Mouse (Mus musculus) forebrain, embryonic 16.5 days (tissue): ENCODE data around the gene Wnk2. TPM values are rescaled to one million over a fixed set of nuclear protein-coding genes. Genes with fewer than 3 reads are reported as not detected.

Source experiments
- ATAC-seq: fragments of 200-750 bp; cut with Nextera tagmentation; 2 replicates; pipeline ENCODE4 v1.8.0; 2017; ENCODE audit warnings: mild to moderate bottlenecking, moderate library complexity
- H3K27ac ChIP-seq: fragments of 300-500 bp; sonication (generic); 2 replicates; pipeline ENCODE4 v1.5.1; 2014; ENCODE audit warnings: low read length, control low read depth
- H3K27me3 ChIP-seq: fragments of 300-500 bp; sonication (generic); replicated peaks from 2 replicates; pipeline ENCODE4 v1.6.1; 2014; ENCODE audit warnings: low read length; ENCODE audit not compliant: control insufficient read depth, insufficient read depth
- H3K36me3 ChIP-seq: fragments of 300-500 bp; sonication (generic); 2 replicates; pipeline ENCODE4 v1.6.1; 2014; ENCODE audit not compliant: control insufficient read depth, insufficient read depth
- H3K4me1 ChIP-seq: fragments of 300-500 bp; sonication (generic); replicated peaks from 2 replicates; pipeline ENCODE4 v1.6.1; 2014; ENCODE audit warnings: low read length; ENCODE audit not compliant: control insufficient read depth, insufficient read depth
- H3K4me2 ChIP-seq: fragments of 300-500 bp; sonication (generic); 2 replicates; pipeline ENCODE4 v1.6.1; 2014; ENCODE audit warnings: mild to moderate bottlenecking, low read length, control low read depth
- H3K4me3 ChIP-seq: fragments of 300-500 bp; sonication (generic); replicated peaks from 2 replicates; pipeline ENCODE4 v1.5.1; 2014; ENCODE audit warnings: mild to moderate bottlenecking, low read length, control low read depth
- H3K9ac ChIP-seq: fragments of 300-500 bp; sonication (generic); replicated peaks from 2 replicates; pipeline ENCODE4 v1.6.1; 2014; ENCODE audit warnings: low read depth, low read length, control low read depth
- H3K9me3 ChIP-seq: fragments of 300-500 bp; sonication (generic); 2 replicates; pipeline ENCODE4 v1.6.1; 2016; ENCODE audit warnings: low read length; ENCODE audit not compliant: control insufficient read depth
- WGBS: fragments of 180-500 bp; shearing (Covaris S2); extraction: QIAGEN DNeasy Blood & Tissue Kit; methylation state at CpG from one replicate; pipeline ENCODE4 v1.1.7; 2014; 5-methylcytosine and 5-hydroxymethylcytosine counted together
- polyA plus RNA-seq: library from polyadenylated mRNA; unstranded; fragments of >200 nt; fragmentation: Nextera tagmentation; extraction: Ambion mirVana; gene quantifications from 2 replicates; pipeline ENCODE4 v1.2.1, GENCODE M21; 2015

Gene Wnk2
- polyA plus RNA-seq, 1 experiment from 2014 or later: 21.3 TPM

- H3K4me2 ChIP-seq: no peak overlapping the region
- ATAC-seq: no peak
- H3K27me3 ChIP-seq: no peaks in the 10 kb centered on the region
- peaks cover 2% of the 10 kb centered on the region for H3K4me1 ChIP-seq
- H3K27ac ChIP-seq: no peak overlapping the region
- H3K4me3 ChIP-seq: no peak overlapping the region
- H3K9me3 ChIP-seq: no peaks in the 10 kb centered on the region
- no peak overlapping the region for H3K9ac ChIP-seq
- no peaks in the 10 kb centered on the region for H3K36me3 ChIP-seq
- 58% methylated on average over 9 of the region's 9 CpGs for WGBS
Measured at GRCm38 (mm10) chr13:49167081-49167480, 19.3 kb upstream of the Wnk2 start.

GRCm38 (mm10) chr13:49163645-49164044 is 15.8 kb upstream of the Wnk2 start:
- Histone ChIP-seq H3K4me3 (no peak overlapping the region), H3K4me2 (no peak overlapping the region), H3K9me3 (no peaks in the 10 kb centered on the region), H3K4me1 (no peaks in the 10 kb centered on the region), H3K27ac (no peak overlapping the region), H3K9ac (no peak overlapping the region), H3K27me3 (no peaks in the 10 kb centered on the region; the same call in 1 of the 2 replicates), H3K36me3 (no peaks in the 10 kb centered on the region)
- WGBS: 84% methylated on average over 7 of the region's 7 CpGs
- ATAC-seq: no peak

- Histone ChIP-seq H3K4me2 (no peak overlapping the region), H3K36me3 (no peaks in the 10 kb centered on the region), H3K4me3 (no peak overlapping the region), H3K9me3 (no peaks in the 10 kb centered on the region), H3K4me1 (no peaks in the 10 kb centered on the region), H3K27me3 (no peaks in the 10 kb centered on the region; the same call in 1 of the 2 replicates), H3K9ac (no peak overlapping the region), H3K27ac (no peak overlapping the region)
- ATAC-seq: no peak
- 66% methylated on average over 4 of the region's 4 CpGs for WGBS
Measured at GRCm38 (mm10) chr13:49162722-49163121, 14.9 kb upstream of the Wnk2 start.

GRCm38 (mm10) chr13:49161236-49161635 is 13.4 kb upstream of the Wnk2 start:
- Histone ChIP-seq H3K9me3 (no peaks in the 10 kb centered on the region), H3K4me1 (no peaks in the 10 kb centered on the region), H3K27me3 (no peaks in the 10 kb centered on the region; the same call in 1 of the 2 replicates), H3K9ac (no peak overlapping the region), H3K4me3 (no peak overlapping the region), H3K4me2 (no peak overlapping the region), H3K27ac (no peak overlapping the region), H3K36me3 (no peaks in the 10 kb centered on the region)
- 63% methylated on average over 2 of the region's 2 CpGs for WGBS
- no peak for ATAC-seq

- 77% methylated on average over 10 of the region's 10 CpGs for WGBS
- Histone ChIP-seq H3K4me3 (no peak overlapping the region), H3K9ac (no peak overlapping the region), H3K27ac (no peak overlapping the region), H3K4me2 (no peak overlapping the region), H3K9me3 (no peaks in the 10 kb centered on the region), H3K36me3 (no peaks in the 10 kb centered on the region), H3K27me3 (no peaks in the 10 kb centered on the region; the same call in 1 of the 2 replicates), H3K4me1 (no peaks in the 10 kb centered on the region)
- no peak for ATAC-seq
Measured at GRCm38 (mm10) chr13:49158040-49158713, 10.4 kb upstream of the Wnk2 start.

GRCm38 (mm10) chr13:49156645-49157044 is 8.8 kb upstream of the Wnk2 start:
- Histone ChIP-seq H3K9me3 (no peaks in the 10 kb centered on the region), H3K4me3 (no peak overlapping the region), H3K27ac (no peak overlapping the region), H3K27me3 (no peaks in the 10 kb centered on the region; the same call in 1 of the 2 replicates), H3K9ac (no peak overlapping the region), H3K4me1 (no peaks in the 10 kb centered on the region), H3K4me2 (no peak overlapping the region), H3K36me3 (no peaks in the 10 kb centered on the region)
- no peak for ATAC-seq
- WGBS: 77% methylated on average over 4 of the region's 4 CpGs

GRCm38 (mm10) chr13:49154621-49155020 is 6.8 kb upstream of the Wnk2 start:
- 50% methylated on average over 7 of the region's 7 CpGs for WGBS
- Histone ChIP-seq H3K9ac (no peak overlapping the region), H3K27me3 (no peaks in the 10 kb centered on the region), H3K36me3 (no peaks in the 10 kb centered on the region), H3K4me1 (no peaks in the 10 kb centered on the region), H3K27ac (no peak overlapping the region), H3K4me3 (no peak overlapping the region), H3K4me2 (no peak overlapping the region), H3K9me3 (no peaks in the 10 kb centered on the region)
- no peak for ATAC-seq

- Histone ChIP-seq H3K4me3 (no peak overlapping the region), H3K27me3 (no peaks in the 10 kb centered on the region), H3K36me3 (no peaks in the 10 kb centered on the region), H3K9ac (no peak overlapping the region), H3K27ac (no peak overlapping the region), H3K9me3 (no peaks in the 10 kb centered on the region), H3K4me2 (no peak overlapping the region), H3K4me1 (no peaks in the 10 kb centered on the region)
- WGBS: 83% methylated on average over 10 of the region's 10 CpGs
- no peak for ATAC-seq
Measured at GRCm38 (mm10) chr13:49154028-49154427, 6.2 kb upstream of the Wnk2 start.

GRCm38 (mm10) chr13:49148687-49149086 is 873 bp upstream of the Wnk2 start:
- H3K36me3 ChIP-seq: no peaks in the 10 kb centered on the region
- 83% methylated on average over 4 of the region's 4 CpGs for WGBS
- H3K27me3 ChIP-seq: no peaks in the 10 kb centered on the region
- H3K9me3 ChIP-seq: no peaks in the 10 kb centered on the region
- H3K4me2 ChIP-seq: no peak overlapping the region
- ATAC-seq: no peak
- no peak overlapping the region for H3K4me3 ChIP-seq
- H3K27ac ChIP-seq: no peak overlapping the region
- H3K4me1 ChIP-seq: peaks cover 34% of the 10 kb centered on the region
- no peak overlapping the region for H3K9ac ChIP-seq
